Mouse (Mus musculus) hindbrain, embryonic 14.5 days (tissue): ENCODE measurements around the gene Rdh1. TPM values are rescaled to one million over a fixed set of nuclear protein-coding genes. Genes with fewer than 3 reads are reported as not detected.

ENCODE experiments used
- ATAC-seq: fragments of 200-750 bp; cut with Nextera tagmentation; 2 replicates; pipeline ENCODE4 v1.8.0; 2017; ENCODE audit warnings: moderate number of reproducible peaks, mild to moderate bottlenecking, moderate TSS enrichment, moderate library complexity; ENCODE audit not compliant: low FRiP score
- DNase-seq: peaks from one replicate; pipeline ENCODE4 v3.0.0-alpha.2; 2015; ENCODE audit warnings: low spot score
- H3K27ac ChIP-seq: fragments of 300-500 bp; sonication (generic); 2 replicates; pipeline ENCODE4 v1.5.1; 2014; ENCODE audit warnings: mild to moderate bottlenecking, moderate library complexity
- H3K27me3 ChIP-seq: fragments of 300-500 bp; sonication (generic); 2 replicates; pipeline ENCODE4 v1.6.1; 2014; ENCODE audit warnings: mild to moderate bottlenecking, low read length, mixed read lengths; ENCODE audit not compliant: control insufficient read depth, insufficient read depth
- H3K36me3 ChIP-seq: fragments of 300-500 bp; sonication (generic); replicated peaks from 2 replicates; pipeline ENCODE4 v1.6.1; 2014; ENCODE audit not compliant: control insufficient read depth, insufficient read depth
- H3K4me1 ChIP-seq: fragments of 300-500 bp; sonication (generic); replicated peaks from 2 replicates; pipeline ENCODE4 v1.6.1; 2014; ENCODE audit warnings: antibody characterized with exemption, low read length, mixed read lengths; ENCODE audit not compliant: control insufficient read depth, insufficient read depth
- H3K4me2 ChIP-seq: fragments of 300-500 bp; sonication (generic); replicated peaks from 2 replicates; pipeline ENCODE4 v1.6.1; 2014; ENCODE audit warnings: mild to moderate bottlenecking, moderate library complexity
- H3K4me3 ChIP-seq: fragments of 300-500 bp; sonication (generic); replicated peaks from 2 replicates; pipeline ENCODE4 v1.5.1; 2014; ENCODE audit warnings: mild to moderate bottlenecking, low read length
- H3K9ac ChIP-seq: fragments of 300-500 bp; sonication (generic); 2 replicates; pipeline ENCODE4 v1.6.1; 2014
- H3K9me3 ChIP-seq: fragments of 300-500 bp; sonication (generic); 2 replicates; pipeline ENCODE4 v1.6.1; 2016; ENCODE audit warnings: low read length; ENCODE audit not compliant: control insufficient read depth
- WGBS: fragments of 180-500 bp; shearing (Covaris S2); extraction: QIAGEN DNeasy Blood & Tissue Kit; methylation state at CpG from one replicate; pipeline ENCODE4 v1.1.7; 2014; 5-methylcytosine and 5-hydroxymethylcytosine counted together
- polyA plus RNA-seq: library from polyadenylated mRNA; unstranded; fragments of >200 nt; fragmentation: Nextera tagmentation; extraction: Ambion mirVana; gene quantifications from 2 replicates; pipeline ENCODE4 v1.2.1, GENCODE M21; 2014

Gene Rdh1
- polyA plus RNA-seq, 1 experiment from 2014 or later = not detected

DNA sequence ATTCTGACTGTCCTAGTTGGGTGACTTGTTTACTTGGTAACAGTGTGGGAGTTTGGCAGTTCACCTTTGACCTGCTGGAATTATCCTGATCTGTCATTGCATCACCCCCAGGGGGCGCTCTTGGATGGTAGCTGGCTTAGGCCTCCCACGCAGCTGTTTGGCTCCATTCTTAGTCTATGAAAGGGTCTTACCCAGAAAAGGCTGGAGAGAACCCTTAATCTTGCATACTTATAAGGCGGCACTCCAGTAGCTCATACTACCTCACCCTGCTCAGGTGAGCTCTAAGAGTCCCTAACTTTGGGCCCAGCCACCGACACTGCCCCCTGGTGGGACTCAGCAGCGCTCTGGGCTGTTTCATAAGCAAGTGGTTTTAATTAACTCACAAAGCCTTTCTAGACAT, 14.9 kb upstream of the Rdh1 start:
- Histone ChIP-seq H3K9ac (no peak overlapping the region), H3K27ac (no peak overlapping the region), H3K4me2 (no peak overlapping the region), H3K9me3 (no peaks in the 10 kb centered on the region), H3K36me3 (peaks cover 68% of the 10 kb centered on the region), H3K4me3 (no peak overlapping the region), H3K27me3 (no peaks in the 10 kb centered on the region), H3K4me1 (peaks cover 20% of the 10 kb centered on the region)
- WGBS = 68% methylated on average over 5 of the region's 5 CpGs
- no peak for DNase-seq
- ATAC-seq = no peak

GRCm38 (mm10) chr10:127745886-127746285, 13.6 kb upstream of the Rdh1 start:
- H3K9ac ChIP-seq = no peak overlapping the region
- H3K4me2 ChIP-seq = no peak overlapping the region
- 90% methylated on average over 5 of the region's 5 CpGs for WGBS
- H3K27ac ChIP-seq = no peak overlapping the region
- ATAC-seq (no peak), DNase-seq (no peak)
- H3K4me3 ChIP-seq = no peak overlapping the region
- H3K36me3 ChIP-seq = peaks cover 68% of the 10 kb centered on the region
- H3K9me3 ChIP-seq = no peaks in the 10 kb centered on the region
- H3K27me3 ChIP-seq = no peaks in the 10 kb centered on the region
- H3K4me1 ChIP-seq = peaks cover 10% of the 10 kb centered on the region

DNA sequence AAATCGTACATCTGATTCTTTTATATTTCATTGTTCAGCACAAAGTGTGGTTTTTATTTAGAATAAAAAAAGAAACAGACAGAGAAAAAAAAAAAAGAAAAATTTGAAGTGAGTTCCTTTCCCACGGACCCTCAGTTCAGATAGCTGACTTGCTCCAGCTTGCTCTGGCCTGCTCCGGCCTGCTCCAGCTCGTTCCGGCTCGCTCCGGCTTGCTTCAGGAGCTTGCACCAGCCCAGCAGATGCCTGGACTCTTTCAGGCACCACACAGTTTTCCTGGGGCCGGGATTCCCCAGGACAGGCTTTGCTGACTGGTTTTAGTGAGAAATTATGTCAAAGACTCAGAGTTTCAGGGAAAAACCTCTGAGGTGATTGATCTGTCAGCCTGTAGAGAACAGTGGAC, 12.3 kb upstream of the Rdh1 start:
- H3K27me3 ChIP-seq = no peaks in the 10 kb centered on the region
- WGBS = 93% methylated on average over 8 of the region's 8 CpGs
- no peaks in the 10 kb centered on the region for H3K9me3 ChIP-seq
- H3K36me3 ChIP-seq = peaks cover 57% of the 10 kb centered on the region
- H3K4me1 ChIP-seq = 0 out of 2 replicates have a peak, but pooled peaks cover 8% of the 10 kb centered on the region
- no peak overlapping the region for H3K9ac ChIP-seq
- H3K4me2 ChIP-seq = no peak overlapping the region
- no peak for DNase-seq
- no peak overlapping the region for H3K27ac ChIP-seq
- H3K4me3 ChIP-seq = no peak overlapping the region
- ATAC-seq = no peak

GRCm38 (mm10) chr10:127748847-127749612, 10.5 kb upstream of the Rdh1 start:
- Histone ChIP-seq H3K36me3 (peaks cover 39% of the 10 kb centered on the region), H3K27ac (no peak overlapping the region), H3K9me3 (no peaks in the 10 kb centered on the region), H3K4me1 (0 out of 2 replicates have a peak, but pooled peaks cover 8% of the 10 kb centered on the region), H3K4me3 (no peak overlapping the region), H3K4me2 (no peak overlapping the region; the same call in 1 of the 2 replicates), H3K27me3 (no peaks in the 10 kb centered on the region), H3K9ac (no peak overlapping the region)
- 4% methylated on average over 7 of the region's 8 CpGs for WGBS
- DNase-seq = no peak
- ATAC-seq = no peak

- H3K27me3 ChIP-seq = no peaks in the 10 kb centered on the region
- H3K27ac ChIP-seq = no peak overlapping the region
- H3K4me1 ChIP-seq = 0 out of 2 replicates have a peak, but pooled peaks cover 8% of the 10 kb centered on the region
- H3K36me3 ChIP-seq = peaks cover 27% of the 10 kb centered on the region
- peak overlapping the region; percentile 41 for H3K4me2 ChIP-seq
- H3K4me3 ChIP-seq = peak overlapping the region; percentile 17; the same call in 1 of the 2 replicates
- peak overlapping the region; percentile 29 for H3K9ac ChIP-seq
- ATAC-seq (peak; percentile 31; the same call in 1 of the 2 replicates), DNase-seq (no peak)
- H3K9me3 ChIP-seq = no peaks in the 10 kb centered on the region
- 51% methylated on average over 24 of the region's 24 CpGs for WGBS
These were observed 9.3 kb upstream of the Rdh1 start for GRCm38 (mm10) chr10:127750136-127750777.

DNA sequence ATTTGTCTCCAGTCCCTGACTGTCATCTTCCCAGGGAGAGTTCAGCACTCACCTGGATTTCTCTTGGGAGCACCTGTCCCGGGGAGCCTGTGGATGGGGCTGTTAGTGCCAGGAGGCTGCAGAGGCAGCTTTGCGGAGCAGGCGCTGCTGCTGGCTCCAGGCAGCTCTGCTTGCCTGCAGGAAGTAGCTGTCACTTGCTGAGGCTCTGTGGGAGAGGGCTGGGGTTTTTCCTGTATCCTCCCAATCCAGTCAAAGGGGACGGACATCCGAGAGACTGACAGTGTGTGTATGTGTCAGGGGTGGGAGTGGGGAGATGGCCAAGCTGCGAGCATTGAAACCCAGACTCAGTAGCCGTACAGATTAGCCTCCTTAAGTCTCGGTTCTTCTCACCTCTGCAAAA, 8.0 kb upstream of the Rdh1 start, which contains the start of gene Gpr182:
Gene Gpr182 (minus strand): TSS at position 185 of the 400 bp plus-strand sequence.
- H3K4me1 ChIP-seq = 0 out of 2 replicates have a peak, but pooled peaks cover 8% of the 10 kb centered on the region
- H3K36me3 ChIP-seq = peaks cover 16% of the 10 kb centered on the region
- DNase-seq (no peak), ATAC-seq (no peak)
- H3K4me2 ChIP-seq = peak within 1 kb of the TSS; percentile 41
- H3K9me3 ChIP-seq = no peaks in the 10 kb centered on the region
- no peaks in the 10 kb centered on the region for H3K27me3 ChIP-seq
- WGBS = 60% methylated on average over 8 of the region's 8 CpGs
- H3K9ac ChIP-seq = peak within 1 kb of the TSS; percentile 29; the same call in 1 of the 2 replicates
- no peak within 1 kb of the TSS for H3K27ac ChIP-seq
- H3K4me3 ChIP-seq = no peak within 1 kb of the TSS

DNA sequence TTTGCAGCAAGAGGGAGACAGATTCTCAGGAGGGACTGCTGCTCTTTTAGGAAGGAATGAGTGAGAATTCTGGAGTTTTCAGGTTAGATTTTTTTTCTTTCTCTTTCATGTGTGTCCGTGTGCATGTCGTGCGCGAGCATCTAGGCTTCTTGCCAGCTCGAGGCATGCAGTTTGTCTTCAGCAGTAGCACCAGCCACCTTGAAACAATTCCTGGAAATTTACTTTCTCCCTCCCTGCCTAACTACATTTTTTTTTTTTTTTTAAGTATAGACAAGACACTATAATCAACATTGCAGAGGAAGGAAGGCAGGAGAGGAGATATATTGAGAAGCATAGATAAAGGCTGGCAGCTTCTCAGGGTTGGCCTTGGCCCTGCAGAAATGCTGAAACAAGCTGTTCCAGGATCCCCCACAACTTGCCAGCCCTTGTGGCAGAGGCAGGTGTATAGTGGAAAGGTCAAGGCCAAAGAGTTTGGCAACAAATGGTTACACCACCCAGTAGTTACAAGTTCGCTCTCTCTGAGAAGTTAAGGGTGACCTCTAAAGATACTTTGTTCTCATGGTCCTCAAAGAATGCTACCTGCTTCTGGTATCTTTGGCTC, 4.9 kb upstream of the Rdh1 start:
- H3K9me3 ChIP-seq = no peaks in the 10 kb centered on the region
- no peak overlapping the region for H3K4me3 ChIP-seq
- H3K36me3 ChIP-seq = no peaks in the 10 kb centered on the region
- H3K27ac ChIP-seq = no peak overlapping the region
- DNase-seq = no peak
- no peaks in the 10 kb centered on the region for H3K27me3 ChIP-seq
- no peaks in the 10 kb centered on the region for H3K4me1 ChIP-seq
- ATAC-seq = no peak
- 81% methylated on average over 6 of the region's 6 CpGs for WGBS
- H3K9ac ChIP-seq = no peak overlapping the region
- no peak overlapping the region for H3K4me2 ChIP-seq

DNA sequence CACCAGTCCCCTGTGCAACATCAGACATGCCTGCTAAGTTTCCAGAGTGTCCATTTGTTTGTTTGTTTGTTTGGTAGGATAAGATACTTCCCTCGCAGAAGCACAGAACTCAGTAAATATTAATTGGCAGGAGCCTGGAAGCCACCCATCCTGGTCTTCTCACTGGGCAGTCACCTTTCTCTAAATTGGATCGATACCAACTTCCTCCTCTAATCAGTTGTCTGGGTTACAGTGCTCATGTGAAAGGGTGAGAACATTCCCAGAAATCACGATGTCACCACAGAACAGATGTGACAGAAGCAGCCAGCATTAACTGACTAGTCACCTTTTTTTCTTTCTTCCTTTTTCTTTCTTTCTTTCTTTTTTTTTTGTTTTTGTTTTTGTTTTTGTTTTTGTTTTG, 4.3 kb upstream of the Rdh1 start:
- DNase-seq (no peak), ATAC-seq (no peak)
- no peaks in the 10 kb centered on the region for H3K9me3 ChIP-seq
- no peaks in the 10 kb centered on the region for H3K4me1 ChIP-seq
- H3K9ac ChIP-seq = no peak overlapping the region
- no peak overlapping the region for H3K4me3 ChIP-seq
- H3K27me3 ChIP-seq = no peaks in the 10 kb centered on the region
- no peaks in the 10 kb centered on the region for H3K36me3 ChIP-seq
- WGBS = 84% methylated on average over 3 of the region's 3 CpGs
- no peak overlapping the region for H3K27ac ChIP-seq
- no peak overlapping the region for H3K4me2 ChIP-seq

- no peak for ATAC-seq
- no peaks in the 10 kb centered on the region for H3K36me3 ChIP-seq
These were observed 3.6 kb upstream of the Rdh1 start for GRCm38 (mm10) chr10:127755770-127756468.

More at GRCm38 (mm10) chr10:127755770-127756468, 3.6 kb upstream of the Rdh1 start:
- Histone ChIP-seq H3K27me3 (no peaks in the 10 kb centered on the region), H3K9me3 (no peaks in the 10 kb centered on the region), H3K9ac (no peak overlapping the region), H3K4me1 (no peaks in the 10 kb centered on the region), H3K4me3 (no peak overlapping the region), H3K27ac (no peak overlapping the region), H3K4me2 (peak overlapping the region; percentile 36)
- DNase-seq = no peak
- 55% methylated on average over 18 of the region's 18 CpGs for WGBS
